ENCODE assay signal across 39 mouse cellular contexts in genomic region chr14:41096296-41096860, GRCm38 (mm10). TPM values are rescaled to one million over a fixed set of nuclear protein-coding genes. Genes with fewer than 3 reads are reported as not detected.
"Had no signal": no experiment of that assay in that cellular context is flagged by ENCODE, and none has a peak within 500 bp of the region (broad histone marks: within the 10 kb centered on the region; RNA-seq: fewer than 3 reads in every experiment).

No protein-coding gene starts in this region.

- H3K9me3 ChIP-seq: embryonic facial prominence, embryonic 10.5 days; embryonic facial prominence, embryonic 12.5 days; embryonic facial prominence, embryonic 13.5 days; embryonic facial prominence, embryonic 15.5 days; forebrain, embryonic 10.5 days; forebrain, embryonic 12.5 days; forebrain, embryonic 13.5 days; forebrain, embryonic 15.5 days had no signal

- H3K4me3 ChIP-seq: embryonic facial prominence, embryonic 10.5 days; embryonic facial prominence, embryonic 12.5 days; embryonic facial prominence, embryonic 13.5 days; embryonic facial prominence, embryonic 15.5 days; erythroblast, embryonic 14.5 days; forebrain, embryonic 10.5 days; forebrain, embryonic 12.5 days; forebrain, embryonic 13.5 days; forebrain, embryonic 15.5 days; gastrocnemius, adult 2 months had no signal

- H3K4me1 ChIP-seq: embryonic facial prominence, embryonic 10.5 days; embryonic facial prominence, embryonic 12.5 days; embryonic facial prominence, embryonic 13.5 days; embryonic facial prominence, embryonic 15.5 days; forebrain, embryonic 10.5 days; forebrain, embryonic 12.5 days; forebrain, embryonic 13.5 days; forebrain, embryonic 15.5 days had no signal

- DNase-seq: cerebellum, adult 2 months; cerebellum, adult 8-10 months; cerebellum, adult 9-10 months; cerebellum, adult 9-11 months; cerebellum, postnatal 10 days; cerebellum, postnatal 14 days; cerebellum, postnatal 25 days; cerebellum, postnatal 36 days; embryo, embryonic 11 days; forebrain, postnatal 0 days; gastrocnemius, adult 2 months; gastrocnemius, postnatal 10 days; gastrocnemius, postnatal 14 days; gastrocnemius, postnatal 25 days; gastrocnemius, postnatal 36 days; heart, adult 11 months; heart, adult 18-20 months had no signal

- H3K9ac ChIP-seq: embryonic facial prominence, embryonic 12.5 days; embryonic facial prominence, embryonic 13.5 days; embryonic facial prominence, embryonic 15.5 days; forebrain, embryonic 12.5 days; forebrain, embryonic 13.5 days; forebrain, embryonic 15.5 days; forebrain, postnatal 0 days had no signal

- ATAC-seq: forebrain, embryonic 13.5 days; forebrain, embryonic 14.5 days; forebrain, embryonic 15.5 days; forebrain, embryonic 16.5 days; forebrain, postnatal 0 days had no signal

- H3K36me3 ChIP-seq: embryonic facial prominence, embryonic 10.5 days; embryonic facial prominence, embryonic 12.5 days; embryonic facial prominence, embryonic 13.5 days; embryonic facial prominence, embryonic 15.5 days; forebrain, embryonic 10.5 days; forebrain, embryonic 12.5 days; forebrain, embryonic 15.5 days had no signal

- H3K4me2 ChIP-seq: embryonic facial prominence, embryonic 12.5 days; embryonic facial prominence, embryonic 13.5 days; embryonic facial prominence, embryonic 15.5 days; forebrain, embryonic 12.5 days; forebrain, embryonic 13.5 days; forebrain, embryonic 15.5 days had no signal

- H3K27me3 ChIP-seq: embryonic facial prominence, embryonic 12.5 days; embryonic facial prominence, embryonic 13.5 days; embryonic facial prominence, embryonic 15.5 days; forebrain, embryonic 12.5 days; forebrain, embryonic 13.5 days; forebrain, embryonic 15.5 days had no signal

- H3K27ac ChIP-seq: embryonic facial prominence, embryonic 10.5 days; embryonic facial prominence, embryonic 12.5 days; embryonic facial prominence, embryonic 13.5 days; embryonic facial prominence, embryonic 15.5 days; forebrain, embryonic 10.5 days; forebrain, embryonic 12.5 days; forebrain, embryonic 13.5 days; forebrain, embryonic 15.5 days; gastrocnemius, adult 2 months had no signal

RNA-seq across cellular contexts. Expression of gene Mat1a, which starts 8.5 kb away (rescaled TPM):
- total RNA-seq: common myeloid progenitor, adult 5-6 weeks; forebrain, postnatal 0 days; gastrocnemius, adult 2 months; gastrocnemius, postnatal 14 days; gastrocnemius, postnatal 25 days; granulocyte monocyte progenitor cell, adult 5-6 weeks; heart, adult 18-20 months had no signal
- polyA plus RNA-seq: cerebellum, adult 2 months; embryonic facial prominence, embryonic 10.5 days; embryonic facial prominence, embryonic 11.5 days; embryonic facial prominence, embryonic 12.5 days; embryonic facial prominence, embryonic 13.5 days; embryonic facial prominence, embryonic 15.5 days; erythroblast, embryonic 14.5 days; forebrain, embryonic 10.5 days; forebrain, embryonic 11.5 days; forebrain, embryonic 12.5 days; forebrain, embryonic 13.5 days; forebrain, embryonic 14.5 days; forebrain, embryonic 15.5 days; forebrain, embryonic 16.5 days; forebrain, postnatal 0 days had no signal

RNA-seq across cellular contexts. Expression of gene Dydc1, which starts 23.7 kb away (rescaled TPM):
- total RNA-seq: common myeloid progenitor, adult 5-6 weeks; forebrain, postnatal 0 days; gastrocnemius, adult 18-20 months; gastrocnemius, adult 2 months; gastrocnemius, adult 8-10 months; gastrocnemius, postnatal 10 days; gastrocnemius, postnatal 14 days; gastrocnemius, postnatal 25 days; gastrocnemius, postnatal 36 days; gastrocnemius, postnatal 4 days; granulocyte monocyte progenitor cell, adult 5-6 weeks; heart, adult 18-20 months had no signal
- polyA plus RNA-seq: cerebellum, adult 2 months; embryonic facial prominence, embryonic 10.5 days; embryonic facial prominence, embryonic 11.5 days; embryonic facial prominence, embryonic 12.5 days; embryonic facial prominence, embryonic 13.5 days; erythroblast, embryonic 14.5 days; forebrain, embryonic 10.5 days; forebrain, embryonic 11.5 days; forebrain, embryonic 12.5 days; forebrain, embryonic 16.5 days; frontal cortex, adult 2 months; gonadal fat pad, adult 2 months had no signal

RNA-seq across cellular contexts. Expression of gene Dydc2, which starts 27.4 kb away (rescaled TPM):
- total RNA-seq: common myeloid progenitor, adult 5-6 weeks; gastrocnemius, adult 18-20 months; gastrocnemius, adult 2 months; gastrocnemius, adult 8-10 months; gastrocnemius, postnatal 10 days; gastrocnemius, postnatal 14 days; gastrocnemius, postnatal 25 days; gastrocnemius, postnatal 36 days; gastrocnemius, postnatal 4 days; granulocyte monocyte progenitor cell, adult 5-6 weeks; heart, adult 18-20 months had no signal
- polyA plus RNA-seq: embryonic facial prominence, embryonic 10.5 days; embryonic facial prominence, embryonic 11.5 days; embryonic facial prominence, embryonic 13.5 days; erythroblast, embryonic 14.5 days; forebrain, embryonic 12.5 days had no signal

RNA-seq across cellular contexts. Expression of gene Sftpa1, which starts 35.2 kb away (rescaled TPM):
- total RNA-seq: common myeloid progenitor, adult 5-6 weeks; forebrain, postnatal 0 days; gastrocnemius, adult 18-20 months; gastrocnemius, adult 2 months; gastrocnemius, adult 8-10 months; gastrocnemius, postnatal 10 days; gastrocnemius, postnatal 14 days; gastrocnemius, postnatal 25 days; gastrocnemius, postnatal 36 days; granulocyte monocyte progenitor cell, adult 5-6 weeks had no signal
- polyA plus RNA-seq: cerebellum, adult 2 months; cortical plate, adult 2 months; embryonic facial prominence, embryonic 10.5 days; embryonic facial prominence, embryonic 11.5 days; embryonic facial prominence, embryonic 12.5 days; embryonic facial prominence, embryonic 13.5 days; embryonic facial prominence, embryonic 14.5 days; embryonic facial prominence, embryonic 15.5 days; erythroblast, embryonic 14.5 days; forebrain, embryonic 10.5 days; forebrain, embryonic 11.5 days; forebrain, embryonic 12.5 days; forebrain, embryonic 13.5 days; forebrain, embryonic 14.5 days; forebrain, embryonic 15.5 days; forebrain, embryonic 16.5 days; forebrain, postnatal 0 days; frontal cortex, adult 2 months; gonadal fat pad, adult 2 months had no signal

RNA-seq across cellular contexts. Expression of gene Mbl1, which starts 54.9 kb away (rescaled TPM):
- total RNA-seq: common myeloid progenitor, adult 5-6 weeks; forebrain, postnatal 0 days; gastrocnemius, adult 18-20 months; gastrocnemius, adult 2 months; gastrocnemius, adult 8-10 months; gastrocnemius, postnatal 14 days; gastrocnemius, postnatal 25 days; gastrocnemius, postnatal 36 days; granulocyte monocyte progenitor cell, adult 5-6 weeks; heart, adult 18-20 months had no signal
- polyA plus RNA-seq: cerebellum, adult 2 months; cortical plate, adult 2 months; embryonic facial prominence, embryonic 10.5 days; embryonic facial prominence, embryonic 11.5 days; embryonic facial prominence, embryonic 12.5 days; embryonic facial prominence, embryonic 13.5 days; embryonic facial prominence, embryonic 14.5 days; embryonic facial prominence, embryonic 15.5 days; erythroblast, embryonic 14.5 days; forebrain, embryonic 10.5 days; forebrain, embryonic 11.5 days; forebrain, embryonic 12.5 days; forebrain, embryonic 13.5 days; forebrain, embryonic 14.5 days; forebrain, embryonic 15.5 days; forebrain, embryonic 16.5 days; forebrain, postnatal 0 days; frontal cortex, adult 2 months; gonadal fat pad, adult 2 months had no signal
